In the genomic region with DNA sequence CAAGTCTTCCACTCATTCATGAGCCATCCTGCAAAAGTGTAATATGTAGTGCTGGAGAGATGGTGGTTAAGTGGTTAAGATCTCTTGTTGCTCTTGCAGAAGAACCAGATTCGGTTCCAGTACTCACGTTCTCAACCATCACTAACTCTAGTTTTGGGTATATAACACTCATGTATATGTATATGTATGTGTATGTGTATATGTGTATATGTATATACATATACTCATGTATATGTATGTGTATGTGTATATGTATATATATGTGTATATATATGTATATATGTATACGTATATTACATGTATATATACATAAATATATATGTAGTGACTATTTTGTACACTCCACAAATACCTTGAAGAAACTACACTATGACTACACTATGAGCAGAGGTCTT, we compare ENCODE assay signal across 7 mouse cellular contexts. TPM values are rescaled to one million over a fixed set of nuclear protein-coding genes. Genes with fewer than 3 reads are reported as not detected.
A peak's percentile ranks its signal among the peaks of the same experiment; 100 is the strongest.
DNase-seq lines count a peak whose midpoint lies in the region; ATAC-seq and TF ChIP-seq lines count a peak whose summit lies in the region.

No protein-coding gene starts in this region.

- H3K36me3 ChIP-seq in lung, postnatal 0 days (ENCODE audit: insufficient read depth, low read length): no peaks in the 10 kb centered on the region
- peaks cover 4% of the 10 kb centered on the region for H3K36me3 ChIP-seq in forebrain, embryonic 13.5 days (ENCODE audit: poor library complexity, severe bottlenecking)
- no peaks in the 10 kb centered on the region; the same call in 1 of the 2 replicates for H3K36me3 ChIP-seq in liver, embryonic 11.5 days (ENCODE audit: control insufficient read depth, insufficient read depth, low read length)
- no peaks in the 10 kb centered on the region for H3K36me3 ChIP-seq in stomach, embryonic 16.5 days (ENCODE audit: control insufficient read depth, insufficient read depth, low read length)

- WGBS in lung, postnatal 0 days: 61% methylated on average over 3 of the region's 3 CpGs
- WGBS in forebrain, embryonic 13.5 days: 76% methylated on average over 3 of the region's 3 CpGs
- WGBS in liver, embryonic 11.5 days: 70% methylated on average over 3 of the region's 3 CpGs
- WGBS in stomach, embryonic 16.5 days: 61% methylated on average over 3 of the region's 3 CpGs

- 0 out of 2 replicates have a peak, but pooled peaks have one; percentile 2 for ATAC-seq in lung, postnatal 0 days
- peak; percentile 50 for ATAC-seq in forebrain, embryonic 13.5 days
- ATAC-seq in liver, embryonic 11.5 days (replicated peaks; ENCODE audit: low FRiP score): peak; percentile 19; the same call in 1 of the 2 replicates
- ATAC-seq in stomach, embryonic 16.5 days (ENCODE audit: insufficient read depth, low FRiP score): peak; percentile 51; the same call in 1 of the 2 replicates

- H3K4me3 ChIP-seq in lung, postnatal 0 days (ENCODE audit: low read depth, low read length): peak overlapping the region; percentile 78
- peak overlapping the region; percentile 79 for H3K4me3 ChIP-seq in forebrain, embryonic 13.5 days
- H3K4me3 ChIP-seq in liver, embryonic 11.5 days (ENCODE audit: low read depth, low read length): peak overlapping the region; percentile 74
- H3K4me3 ChIP-seq in stomach, embryonic 16.5 days (replicated peaks; ENCODE audit: low read length): peak overlapping the region; percentile 90

- no peak for TF ChIP-seq CTCF in lung, postnatal 0 days (IDR thresholded peaks at IDR 0.05)

- H3K27me3 ChIP-seq in lung, postnatal 0 days (replicated peaks; ENCODE audit: insufficient read depth, low read length): no peaks in the 10 kb centered on the region
- H3K27me3 ChIP-seq in forebrain, embryonic 13.5 days: 0 out of 2 replicates have a peak, but pooled peaks cover 6% of the 10 kb centered on the region
- no peaks in the 10 kb centered on the region for H3K27me3 ChIP-seq in liver, embryonic 11.5 days (replicated peaks; ENCODE audit: control insufficient read depth, insufficient read depth, low read length)
- no peaks in the 10 kb centered on the region for H3K27me3 ChIP-seq in stomach, embryonic 16.5 days (ENCODE audit: control insufficient read depth, insufficient read depth, low read length)

- no peak for DNase-seq in lung, postnatal 0 days (ENCODE audit: low spot score)
- no peak for DNase-seq in lung, postnatal 4 days
- DNase-seq in liver, embryonic 11.5 days (ENCODE audit: low spot score): no peak
- no peak for DNase-seq in layer of hippocampus, postnatal 25 days (ENCODE audit: extremely low spot score in 1 of 2, low spot score in 1 of 2)
- no peak for DNase-seq in kidney, postnatal 36 days

- TF ChIP-seq EP300 in lung, postnatal 0 days (IDR thresholded peaks at IDR 0.05): no peak

- peak overlapping the region; percentile 75 for H3K9ac ChIP-seq in lung, postnatal 0 days (replicated peaks; ENCODE audit: low read depth)
- H3K9ac ChIP-seq in forebrain, embryonic 13.5 days: peak overlapping the region; percentile 81
- H3K9ac ChIP-seq in liver, embryonic 11.5 days (ENCODE audit: low read depth, low read length): peak overlapping the region; percentile 76; the same call in 1 of the 2 replicates
- peak overlapping the region; percentile 95 for H3K9ac ChIP-seq in stomach, embryonic 16.5 days (ENCODE audit: low read length)

- no peaks in the 10 kb centered on the region for H3K4me1 ChIP-seq in lung, postnatal 0 days (ENCODE audit: insufficient read depth, low read depth, low read length)
- peaks cover 7% of the 10 kb centered on the region for H3K4me1 ChIP-seq in forebrain, embryonic 13.5 days
- no peaks in the 10 kb centered on the region for H3K4me1 ChIP-seq in liver, embryonic 11.5 days (replicated peaks; ENCODE audit: control insufficient read depth, insufficient read depth, low read length)
- H3K4me1 ChIP-seq in stomach, embryonic 16.5 days (ENCODE audit: control insufficient read depth, insufficient read depth, low read length): no peaks in the 10 kb centered on the region; the same call in 1 of the 2 replicates

- H3K4me2 ChIP-seq in lung, postnatal 0 days (replicated peaks; ENCODE audit: low read depth, low read length): peak overlapping the region; percentile 64
- H3K4me2 ChIP-seq in forebrain, embryonic 13.5 days: peak overlapping the region; percentile 68
- peak overlapping the region; percentile 67 for H3K4me2 ChIP-seq in liver, embryonic 11.5 days
- peak overlapping the region; percentile 73 for H3K4me2 ChIP-seq in stomach, embryonic 16.5 days (ENCODE audit: low read depth, low read length)

- peak overlapping the region; percentile 86; the same call in 1 of the 2 replicates for H3K27ac ChIP-seq in lung, postnatal 0 days (ENCODE audit: low read length)
- no peak overlapping the region for H3K27ac ChIP-seq in forebrain, embryonic 13.5 days
- no peak overlapping the region for H3K27ac ChIP-seq in liver, embryonic 11.5 days (ENCODE audit: low read depth, low read length)
- H3K27ac ChIP-seq in stomach, embryonic 16.5 days (ENCODE audit: low read length): no peak overlapping the region

- no peaks in the 10 kb centered on the region for H3K9me3 ChIP-seq in lung, postnatal 0 days (ENCODE audit: low read length)
- no peaks in the 10 kb centered on the region for H3K9me3 ChIP-seq in forebrain, embryonic 13.5 days (replicated peaks)
- H3K9me3 ChIP-seq in liver, embryonic 11.5 days (ENCODE audit: control insufficient read depth, low read length): no peaks in the 10 kb centered on the region
- no peaks in the 10 kb centered on the region for H3K9me3 ChIP-seq in stomach, embryonic 16.5 days (replicated peaks; ENCODE audit: control insufficient read depth, low read length)

RNA-seq across cellular contexts. Expression of gene Commd2, which starts 0.3 kb away (rescaled TPM):
- 104 and 116 TPM in 2 replicates for polyA plus RNA-seq in lung, postnatal 0 days (2015; fragmentation: Nextera tagmentation; extraction: Ambion mirVana)
- 79.8 and 96.3 TPM in 2 replicates for polyA plus RNA-seq in forebrain, embryonic 13.5 days (2015; fragmentation: Nextera tagmentation; extraction: Ambion mirVana)
- 69.7 and 70.6 TPM in 2 replicates for polyA plus RNA-seq in liver, embryonic 11.5 days (2014; fragmentation: Nextera tagmentation; extraction: Ambion mirVana)
- 62.2 and 74.5 TPM in 2 replicates for polyA plus RNA-seq in stomach, embryonic 16.5 days (2015; fragmentation: Nextera tagmentation; extraction: Ambion mirVana)
- total RNA-seq in layer of hippocampus, postnatal 25 days (2021): 10 to 100 TPM; 19.5 to 21.6 TPM

RNA-seq across cellular contexts. Expression of gene Ankub1, which starts 40.7 kb away (rescaled TPM):
- polyA plus RNA-seq in lung, postnatal 0 days (2015; fragmentation: Nextera tagmentation; extraction: Ambion mirVana): 0.25 and 0.32 TPM in 2 replicates
- polyA plus RNA-seq in forebrain, embryonic 13.5 days (2015; fragmentation: Nextera tagmentation; extraction: Ambion mirVana): 0.08 TPM in 1 of 2 replicates, not detected in the other
- polyA plus RNA-seq in liver, embryonic 11.5 days (2014; fragmentation: Nextera tagmentation; extraction: Ambion mirVana): not detected in 2 replicates
- not detected in 2 replicates for polyA plus RNA-seq in stomach, embryonic 16.5 days (2015; fragmentation: Nextera tagmentation; extraction: Ambion mirVana)
- total RNA-seq in layer of hippocampus, postnatal 25 days (2021): 1 to 10 TPM; 1.2 to 1.4 TPM
